18 mouse cellular contexts compared by ENCODE assay signal in the genomic region with DNA sequence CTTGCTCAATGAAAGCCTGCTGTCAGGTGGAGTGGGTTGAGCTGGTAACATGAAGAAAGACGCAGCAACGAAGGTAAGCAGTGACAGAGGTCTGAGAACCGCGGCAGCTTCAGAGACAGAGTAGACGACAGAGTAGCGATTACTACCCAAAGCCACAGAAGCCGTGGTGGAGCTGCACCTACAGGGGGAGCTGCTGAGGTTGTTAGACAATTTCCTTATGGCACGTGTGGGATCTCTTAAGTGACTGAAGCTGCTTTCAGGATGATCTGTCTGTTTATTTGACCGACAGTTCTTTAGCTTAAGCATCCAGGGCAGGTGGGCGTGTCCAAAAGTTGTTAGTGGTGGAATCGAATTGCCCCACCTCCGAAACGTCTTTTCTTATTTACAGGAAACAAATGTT.
"Had no signal": no experiment of that assay in that cellular context is flagged by ENCODE, and none has a peak within 500 bp of the region (broad histone marks: within the 10 kb centered on the region; RNA-seq: fewer than 3 reads in every experiment).

No protein-coding gene starts in this region.

- H3K36me3 ChIP-seq: intestine, embryonic 15.5 days; limb, embryonic 12.5 days; liver, embryonic 15.5 days; lung, embryonic 15.5 days had no signal

- H3K4me2 ChIP-seq: intestine, embryonic 15.5 days; limb, embryonic 12.5 days; liver, embryonic 15.5 days; lung, embryonic 15.5 days; midbrain, embryonic 11.5 days had no signal

- H3K27me3 ChIP-seq: intestine, embryonic 15.5 days; limb, embryonic 12.5 days; liver, embryonic 15.5 days; lung, embryonic 15.5 days; megakaryocyte, embryonic 14.5 days had no signal

- ATAC-seq: intestine, embryonic 15.5 days; midbrain, embryonic 16.5 days had no signal

- DNase-seq: kidney, adult 8-10 months; kidney, postnatal 36 days; liver; lung, postnatal 14 days; right cerebral cortex, adult 18-20 months; right cerebral cortex, postnatal 25 days; thymus, adult 2 months; thymus, postnatal 36 days had no signal

- H3K4me1 ChIP-seq: intestine, embryonic 15.5 days; limb, embryonic 12.5 days; liver, embryonic 15.5 days; lung, embryonic 15.5 days; megakaryocyte, embryonic 14.5 days had no signal

- H3K4me3 ChIP-seq: intestine, embryonic 15.5 days; layer of hippocampus, adult 2 months; limb, embryonic 12.5 days; liver, embryonic 15.5 days; lung, embryonic 15.5 days; megakaryocyte, embryonic 14.5 days had no signal

- H3K27ac ChIP-seq: intestine, embryonic 15.5 days; layer of hippocampus, adult 2 months; limb, embryonic 12.5 days; liver, embryonic 15.5 days; lung, embryonic 15.5 days; macrophage; stomach, postnatal 0 days had no signal

- H3K9ac ChIP-seq: intestine, embryonic 15.5 days; limb, embryonic 12.5 days; liver, embryonic 15.5 days; lung, embryonic 15.5 days had no signal

- H3K9me3 ChIP-seq: intestine, embryonic 15.5 days; liver, embryonic 15.5 days; lung, embryonic 15.5 days had no signal
